Mouse (Mus musculus): ENCODE measurements around the gene Srf.

Gene Srf

DNA sequence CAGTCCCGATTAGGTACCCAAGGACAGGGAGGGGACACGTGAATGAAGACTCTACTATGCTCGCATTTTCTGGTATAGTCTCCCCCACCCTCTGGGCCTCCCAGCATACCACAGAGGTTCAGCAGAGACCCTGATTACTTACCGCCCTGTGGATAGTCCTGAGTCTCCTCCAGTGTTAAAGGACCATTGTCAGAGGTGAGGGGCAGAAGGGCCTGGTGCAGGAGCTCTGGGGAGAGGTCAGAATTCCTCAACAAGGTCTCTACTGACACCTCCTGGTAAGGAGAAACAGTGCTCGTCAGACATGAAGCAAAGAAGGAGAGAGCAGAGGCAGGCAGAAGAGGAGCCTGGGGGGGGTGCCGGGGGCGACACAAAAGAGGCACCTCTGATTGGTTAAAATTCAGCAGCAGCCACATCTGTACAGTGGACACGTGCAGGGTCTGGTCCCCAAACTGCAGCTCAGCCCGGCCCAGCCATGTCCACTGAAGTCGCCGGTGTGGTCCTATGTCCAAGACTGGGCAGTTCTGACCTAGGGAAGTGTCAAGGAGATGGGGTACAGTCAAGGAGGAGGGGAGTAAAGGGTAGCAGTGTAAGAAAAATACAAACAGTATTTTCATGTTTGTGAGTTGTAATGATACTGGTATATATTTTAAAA, 44.8 kb downstream of the Srf start:
- peak in 1 of 2 experiments; percentile 21 for DNase-seq

DNA sequence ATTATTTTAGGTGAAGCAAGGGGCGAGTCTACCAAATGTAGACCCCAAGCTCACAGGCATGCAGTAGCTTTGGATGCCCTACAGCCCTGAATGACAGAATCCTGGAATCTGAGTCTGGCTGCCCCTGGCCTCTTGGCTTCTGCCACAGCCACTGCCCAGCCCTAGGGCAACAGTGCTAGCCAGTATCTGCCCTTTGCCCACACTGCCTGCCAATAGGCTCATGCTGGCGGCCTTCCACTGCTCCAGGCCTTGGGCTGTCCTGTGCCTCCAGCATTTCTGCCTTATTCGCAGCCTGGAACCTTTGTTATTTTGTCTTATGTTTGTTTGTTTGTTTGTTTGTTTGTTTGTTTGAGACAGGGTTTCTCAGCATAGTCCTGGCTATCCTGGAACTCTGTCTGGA, 50.4 kb downstream of the Srf start:
- peak; percentile 86 for DNase-seq

DNA sequence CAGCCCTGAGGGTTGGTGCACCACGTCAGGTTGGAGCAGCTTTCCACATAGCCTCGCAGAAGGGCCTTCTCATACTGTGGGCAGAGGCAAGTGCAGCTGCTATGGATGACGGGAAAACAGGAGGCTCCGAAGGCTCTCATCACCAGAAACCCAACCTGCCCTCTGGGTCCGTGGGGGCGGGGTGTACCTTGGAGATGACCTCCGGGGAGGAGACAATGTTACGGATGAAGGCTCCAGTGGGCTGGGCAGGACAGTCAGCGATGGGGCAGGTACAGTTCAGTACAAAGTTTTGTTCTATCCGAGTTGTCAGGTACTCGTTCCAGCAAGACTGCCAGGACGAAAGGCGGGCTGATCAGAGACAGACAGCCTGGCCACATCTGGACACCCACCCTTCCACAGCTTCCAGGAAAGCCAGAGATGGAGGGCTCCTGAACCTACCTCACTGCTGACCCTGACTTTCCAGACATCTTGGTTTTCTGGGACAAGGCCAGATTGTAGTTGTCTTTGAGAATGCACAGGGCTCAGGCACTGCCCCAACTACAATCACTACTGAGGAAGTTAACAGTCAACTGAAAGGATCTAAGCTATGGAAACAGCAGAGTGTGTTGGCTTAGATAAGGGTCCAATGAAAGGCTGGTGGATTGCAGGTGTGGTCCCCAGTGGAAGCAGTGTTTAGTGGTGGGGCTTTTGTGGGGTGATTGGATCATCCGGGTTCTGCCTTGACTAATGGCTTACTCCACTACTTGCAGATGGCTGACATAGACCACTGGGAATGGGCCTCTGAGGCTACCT, 51.9 kb downstream of the Srf start:
- peak; percentile 91 to 92 for DNase-seq

DNA sequence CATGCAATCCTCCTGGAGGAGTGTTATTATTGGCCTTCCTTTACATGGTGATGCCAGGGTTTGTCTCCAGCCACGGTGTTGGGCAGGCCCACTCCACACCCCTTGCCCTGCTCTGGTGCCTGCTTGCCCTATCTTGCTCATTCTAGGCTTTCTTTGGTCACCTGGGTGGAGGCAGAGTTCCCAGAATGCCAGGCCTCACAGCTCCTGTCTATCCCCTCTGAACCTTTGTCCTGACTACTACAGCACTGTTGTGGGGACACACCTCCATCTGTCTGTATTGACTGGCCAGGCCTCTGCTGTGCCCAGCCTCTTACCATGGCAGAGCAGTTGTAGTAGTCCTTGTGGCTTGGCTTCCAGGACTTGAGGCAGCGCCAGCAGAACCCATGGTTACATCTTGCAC, 53.2 kb downstream of the Srf start:
- peak in 1 of 2 experiments; percentile 22 for DNase-seq

Measured in kidney, adult 8-10 months (tissue).